Mouse (Mus musculus): Measurements from ENCODE around the gene Pilra. TPM values are rescaled to one million over a fixed set of nuclear protein-coding genes. Genes with fewer than 3 reads are reported as not detected.

Gene Pilra
- polyA plus RNA-seq, 1 experiment: 0.41 TPM

- TF ChIP-seq POLR2A (IDR thresholded peaks at IDR 0.05; ENCODE audit: borderline replicate concordance, insufficient read depth, low read length) (no peak), CTCF (IDR thresholded peaks at IDR 0.05; ENCODE audit: borderline replicate concordance, insufficient read depth, low read depth, low read length) (no peak)
- no peak for DNase-seq
- no peaks in the 10 kb centered on the region for H3K27me3 ChIP-seq (ENCODE audit: control insufficient read depth, insufficient read depth, low read length)
- H3K27ac ChIP-seq (ENCODE audit: insufficient read depth, low read length): no peak overlapping the region
- H3K4me3 ChIP-seq (replicated peaks; ENCODE audit: insufficient read depth, low read depth, low read length): no peak overlapping the region
- H3K4me1 ChIP-seq (ENCODE audit: control insufficient read depth, insufficient read depth, low read length): no peaks in the 10 kb centered on the region
- 71% methylated on average over 7 of the region's 7 CpGs for WGBS
Observed at GRCm38 (mm10) chr5:137826421-137826820, 9.7 kb downstream of the Pilra start.

GRCm38 (mm10) chr5:137825971-137826370 is 10.1 kb downstream of the Pilra start:
- no peak overlapping the region for H3K27ac ChIP-seq (ENCODE audit: insufficient read depth, low read length)
- H3K27me3 ChIP-seq (ENCODE audit: control insufficient read depth, insufficient read depth, low read length): no peaks in the 10 kb centered on the region
- 69% methylated on average over 2 of the region's 2 CpGs for WGBS
- TF ChIP-seq POLR2A (IDR thresholded peaks at IDR 0.05; ENCODE audit: borderline replicate concordance, insufficient read depth, low read length) (no peak), CTCF (IDR thresholded peaks at IDR 0.05; ENCODE audit: borderline replicate concordance, insufficient read depth, low read depth, low read length) (no peak)
- DNase-seq: no peak
- H3K4me3 ChIP-seq (replicated peaks; ENCODE audit: insufficient read depth, low read depth, low read length): no peak overlapping the region
- no peaks in the 10 kb centered on the region for H3K4me1 ChIP-seq (ENCODE audit: control insufficient read depth, insufficient read depth, low read length)

GRCm38 (mm10) chr5:137825030-137825429 is 11.1 kb downstream of the Pilra start:
- Histone ChIP-seq H3K4me3 (replicated peaks; ENCODE audit: insufficient read depth, low read depth, low read length) (no peak overlapping the region), H3K27me3 (ENCODE audit: control insufficient read depth, insufficient read depth, low read length) (no peaks in the 10 kb centered on the region), H3K27ac (ENCODE audit: insufficient read depth, low read length) (no peak overlapping the region), H3K4me1 (ENCODE audit: control insufficient read depth, insufficient read depth, low read length) (no peaks in the 10 kb centered on the region)
- DNase-seq: no peak
- TF ChIP-seq POLR2A (IDR thresholded peaks at IDR 0.05; ENCODE audit: borderline replicate concordance, insufficient read depth, low read length): no peak
- no peak for TF ChIP-seq CTCF (IDR thresholded peaks at IDR 0.05; ENCODE audit: borderline replicate concordance, insufficient read depth, low read depth, low read length)
- 91% methylated on average over 3 of the region's 3 CpGs for WGBS

- Histone ChIP-seq H3K27me3 (ENCODE audit: control insufficient read depth, insufficient read depth, low read length) (no peaks in the 10 kb centered on the region), H3K4me1 (ENCODE audit: control insufficient read depth, insufficient read depth, low read length) (no peaks in the 10 kb centered on the region), H3K4me3 (replicated peaks; ENCODE audit: insufficient read depth, low read depth, low read length) (no peak overlapping the region), H3K27ac (ENCODE audit: insufficient read depth, low read length) (no peak overlapping the region)
- TF ChIP-seq CTCF (IDR thresholded peaks at IDR 0.05; ENCODE audit: borderline replicate concordance, insufficient read depth, low read depth, low read length) (no peak), POLR2A (IDR thresholded peaks at IDR 0.05; ENCODE audit: borderline replicate concordance, insufficient read depth, low read length) (no peak)
- no peak for DNase-seq
- WGBS: 91% methylated on average over 6 of the region's 6 CpGs
Observed at GRCm38 (mm10) chr5:137823455-137824045, 12.5 kb downstream of the Pilra start.

GRCm38 (mm10) chr5:137822602-137823001 is 13.5 kb downstream of the Pilra start:
- H3K4me1 ChIP-seq (ENCODE audit: control insufficient read depth, insufficient read depth, low read length): no peaks in the 10 kb centered on the region
- no peak overlapping the region for H3K27ac ChIP-seq (ENCODE audit: insufficient read depth, low read length)
- TF ChIP-seq POLR2A (IDR thresholded peaks at IDR 0.05; ENCODE audit: borderline replicate concordance, insufficient read depth, low read length): no peak
- no peak for TF ChIP-seq CTCF (IDR thresholded peaks at IDR 0.05; ENCODE audit: borderline replicate concordance, insufficient read depth, low read depth, low read length)
- peak; percentile 6 to 18 for DNase-seq
- no peak overlapping the region for H3K4me3 ChIP-seq (replicated peaks; ENCODE audit: insufficient read depth, low read depth, low read length)
- H3K27me3 ChIP-seq (ENCODE audit: control insufficient read depth, insufficient read depth, low read length): no peaks in the 10 kb centered on the region
- whole genome bisulfite sequencing: 75% methylated on average over 1 of the region's 1 CpGs

GRCm38 (mm10) chr5:137822126-137822525 is 14.0 kb downstream of the Pilra start:
- H3K27me3 ChIP-seq (ENCODE audit: control insufficient read depth, insufficient read depth, low read length): no peaks in the 10 kb centered on the region
- H3K4me1 ChIP-seq (ENCODE audit: control insufficient read depth, insufficient read depth, low read length): no peaks in the 10 kb centered on the region
- no peak overlapping the region for H3K4me3 ChIP-seq (replicated peaks; ENCODE audit: insufficient read depth, low read depth, low read length)
- WGBS: 39% methylated on average over 4 of the region's 4 CpGs
- TF ChIP-seq POLR2A (IDR thresholded peaks at IDR 0.05; ENCODE audit: borderline replicate concordance, insufficient read depth, low read length): no peak
- no peak for TF ChIP-seq CTCF (IDR thresholded peaks at IDR 0.05; ENCODE audit: borderline replicate concordance, insufficient read depth, low read depth, low read length)
- no peak for DNase-seq
- H3K27ac ChIP-seq (ENCODE audit: insufficient read depth, low read length): no peak overlapping the region

GRCm38 (mm10) chr5:137817466-137818222 is 18.4 kb downstream of the Pilra start:
- no peak for DNase-seq
- WGBS: 61% methylated on average over 4 of the region's 4 CpGs
- Histone ChIP-seq H3K27ac (ENCODE audit: insufficient read depth, low read length) (no peak overlapping the region), H3K4me1 (ENCODE audit: control insufficient read depth, insufficient read depth, low read length) (no peaks in the 10 kb centered on the region), H3K4me3 (replicated peaks; ENCODE audit: insufficient read depth, low read depth, low read length) (no peak overlapping the region), H3K27me3 (ENCODE audit: control insufficient read depth, insufficient read depth, low read length) (no peaks in the 10 kb centered on the region)
- TF ChIP-seq POLR2A (IDR thresholded peaks at IDR 0.05; ENCODE audit: borderline replicate concordance, insufficient read depth, low read length) (no peak), CTCF (IDR thresholded peaks at IDR 0.05; ENCODE audit: borderline replicate concordance, insufficient read depth, low read depth, low read length) (no peak)

GRCm38 (mm10) chr5:137808316-137808715 is 27.8 kb downstream of the Pilra start:
- no peak overlapping the region for H3K27ac ChIP-seq (ENCODE audit: insufficient read depth, low read length)
- no peaks in the 10 kb centered on the region for H3K4me1 ChIP-seq (ENCODE audit: control insufficient read depth, insufficient read depth, low read length)
- TF ChIP-seq POLR2A (IDR thresholded peaks at IDR 0.05; ENCODE audit: borderline replicate concordance, insufficient read depth, low read length) (no peak), CTCF (IDR thresholded peaks at IDR 0.05; ENCODE audit: borderline replicate concordance, insufficient read depth, low read depth, low read length) (no peak)
- no peaks in the 10 kb centered on the region for H3K27me3 ChIP-seq (ENCODE audit: control insufficient read depth, insufficient read depth, low read length)
- WGBS: 89% methylated on average over 5 of the region's 5 CpGs
- DNase-seq: no peak
- H3K4me3 ChIP-seq (replicated peaks; ENCODE audit: insufficient read depth, low read depth, low read length): no peak overlapping the region

Measured in cerebellum, adult 2 months (tissue).